ENCODE assay signal across 8 mouse cellular contexts in genomic region chr14:50945526-50945925, GRCm38 (mm10). TPM values are rescaled to one million over a fixed set of nuclear protein-coding genes. Genes with fewer than 3 reads are reported as not detected.
DNase-seq lines count a peak whose midpoint lies in the region; ATAC-seq and TF ChIP-seq lines count a peak whose summit lies in the region.
"Not testable (repeated sequence)": the region's sequence is repeated elsewhere in the genome, so short reads cannot be mapped to it uniquely, and the experiment has no call there.

No protein-coding gene starts in this region.

- TF ChIP-seq CTCF in small intestine, adult 2 months (IDR thresholded peaks at IDR 0.05; ENCODE audit: extremely low read depth, insufficient read length, insufficient replicate concordance, low read depth, low read length): not testable (repeated sequence)

- WGBS in embryonic facial prominence, embryonic 15.5 days: 18% methylated on average over 3 of the region's 3 CpGs
- WGBS in hindbrain, embryonic 13.5 days: 39% methylated on average over 3 of the region's 3 CpGs
- WGBS in kidney, embryonic 16.5 days: 15% methylated on average over 3 of the region's 3 CpGs
- WGBS in liver, embryonic 13.5 days (ENCODE audit: insufficient replicate concordance): 4% methylated on average over 3 of the region's 3 CpGs
- 31% methylated on average over 3 of the region's 3 CpGs for WGBS in midbrain, embryonic 11.5 days
- 0% methylated on average over 3 of the region's 3 CpGs for WGBS in small intestine, adult 2 months

- H3K36me3 ChIP-seq in ES-E14 (ENCODE audit: control insufficient read depth, insufficient read depth, low read length, poor library complexity, severe bottlenecking); embryonic facial prominence, embryonic 15.5 days; hindbrain, embryonic 13.5 days; kidney, embryonic 16.5 days (ENCODE audit: insufficient read depth, low read length); midbrain, embryonic 11.5 days (ENCODE audit: control insufficient read depth, insufficient read depth, low read length): not testable (repeated sequence)
- H3K36me3 ChIP-seq in liver, embryonic 13.5 days: peaks cover 23% of the 10 kb centered on the region
- peaks cover 17% of the 10 kb centered on the region for H3K36me3 ChIP-seq in small intestine, adult 2 months (ENCODE audit: control insufficient read depth, insufficient read depth, low read length)

- in situ Hi-C loops in ES-E14 (cut with MboI; ENCODE audit: low sequenced_read_pairs in 2 of 2, unreplicated experiment in 2 of 2): not testable (repeated sequence)

- not testable (repeated sequence) for H3K27me3 ChIP-seq in embryonic facial prominence, embryonic 15.5 days; hindbrain, embryonic 13.5 days; kidney, embryonic 16.5 days (ENCODE audit: insufficient read depth, low read length); liver, embryonic 13.5 days; midbrain, embryonic 11.5 days (ENCODE audit: control insufficient read depth, insufficient read depth, low read length); small intestine, adult 2 months (ENCODE audit: control insufficient read depth, insufficient read depth, low read length)

- ATAC-seq in embryonic facial prominence, embryonic 15.5 days (ENCODE audit: insufficient number of reproducible peaks, low FRiP score, low TSS enrichment, low read depth); hindbrain, embryonic 13.5 days (ENCODE audit: low FRiP score); kidney, embryonic 16.5 days (ENCODE audit: low FRiP score, low TSS enrichment); liver, embryonic 13.5 days (ENCODE audit: low read depth); midbrain, embryonic 11.5 days (ENCODE audit: low FRiP score): not testable (repeated sequence)

- not testable (repeated sequence) for H3K9me3 ChIP-seq in ES-E14 (ENCODE audit: control insufficient read depth, insufficient read depth, low read depth, low read length); embryonic facial prominence, embryonic 15.5 days (replicated peaks); hindbrain, embryonic 13.5 days; kidney, embryonic 16.5 days (ENCODE audit: low read length); liver, embryonic 13.5 days (replicated peaks); midbrain, embryonic 11.5 days (ENCODE audit: control insufficient read depth, low read length)

- peak overlapping the region; percentile 39 to 80; a peak in 3 of 4 replicates for H3K4me3 ChIP-seq in ES-E14 (ENCODE audit: insufficient read depth in 1 of 2, low read depth in 1 of 2, low read length in 2 of 2, poor library complexity in 1 of 2, severe bottlenecking in 1 of 2)
- peak overlapping the region; percentile 55 for H3K4me3 ChIP-seq in embryonic facial prominence, embryonic 15.5 days (replicated peaks)
- H3K4me3 ChIP-seq in hindbrain, embryonic 13.5 days: peak overlapping the region; percentile 47
- peak overlapping the region; percentile 53 for H3K4me3 ChIP-seq in kidney, embryonic 16.5 days (ENCODE audit: low read length)
- H3K4me3 ChIP-seq in liver, embryonic 13.5 days (replicated peaks): peak overlapping the region; percentile 78
- peak overlapping the region; percentile 38; the same call in 1 of the 2 replicates for H3K4me3 ChIP-seq in midbrain, embryonic 11.5 days (ENCODE audit: low read depth, low read length)
- H3K4me3 ChIP-seq in small intestine, adult 2 months (ENCODE audit: low read depth, low read length): peak overlapping the region; percentile 39; the same call in 1 of the 2 replicates

- H3K27ac ChIP-seq in ES-E14 (ENCODE audit: insufficient read depth, low read depth, low read length, poor library complexity, severe bottlenecking); embryonic facial prominence, embryonic 15.5 days (replicated peaks); hindbrain, embryonic 13.5 days; kidney, embryonic 16.5 days (ENCODE audit: low read length); midbrain, embryonic 11.5 days (ENCODE audit: low read depth, low read length): not testable (repeated sequence)
- H3K27ac ChIP-seq in liver, embryonic 13.5 days: peak overlapping the region; percentile 91
- peak overlapping the region; percentile 84 for H3K27ac ChIP-seq in small intestine, adult 2 months (ENCODE audit: insufficient read depth, low read depth, low read length)

- not testable (repeated sequence) for H3K4me1 ChIP-seq in ES-E14 (ENCODE audit: control insufficient read depth in 2 of 2, insufficient read depth in 2 of 2, low read length in 2 of 2, poor library complexity in 1 of 2); embryonic facial prominence, embryonic 15.5 days; hindbrain, embryonic 13.5 days (replicated peaks); kidney, embryonic 16.5 days (ENCODE audit: insufficient read depth, low read length); midbrain, embryonic 11.5 days (ENCODE audit: control insufficient read depth, insufficient read depth, low read length); small intestine, adult 2 months (ENCODE audit: control insufficient read depth, insufficient read depth, insufficient read length, low read length)
- peaks cover 25% of the 10 kb centered on the region for H3K4me1 ChIP-seq in liver, embryonic 13.5 days (replicated peaks)

- DNase-seq in ES-E14 (ENCODE audit: low read depth, low spot score); liver, embryonic 13.5 days; midbrain, embryonic 11.5 days (ENCODE audit: low spot score, missing footprints): not testable (repeated sequence)
- DNase-seq in heart, adult 11 months: peak; percentile 72

- not testable (repeated sequence) for TF ChIP-seq POLR2A in small intestine, adult 2 months (IDR thresholded peaks at IDR 0.05; ENCODE audit: low read depth, low read length)

- H3K4me2 ChIP-seq in embryonic facial prominence, embryonic 15.5 days (replicated peaks): peak overlapping the region; percentile 60
- H3K4me2 ChIP-seq in hindbrain, embryonic 13.5 days: peak overlapping the region; percentile 61
- H3K4me2 ChIP-seq in kidney, embryonic 16.5 days (replicated peaks; ENCODE audit: low read depth, low read length): peak overlapping the region; percentile 71
- H3K4me2 ChIP-seq in liver, embryonic 13.5 days: peak overlapping the region; percentile 84
- H3K4me2 ChIP-seq in midbrain, embryonic 11.5 days: peak overlapping the region; percentile 61

- H3K9ac ChIP-seq in ES-E14 (ENCODE audit: insufficient read depth, low read depth, low read length, poor library complexity, severe bottlenecking): peak overlapping the region; percentile 11; the same call in 1 of the 2 replicates
- H3K9ac ChIP-seq in embryonic facial prominence, embryonic 15.5 days: not testable (repeated sequence)
- H3K9ac ChIP-seq in hindbrain, embryonic 13.5 days: 0 out of 2 replicates have a peak overlapping the region, but pooled peaks have one; percentile 67
- H3K9ac ChIP-seq in kidney, embryonic 16.5 days (replicated peaks; ENCODE audit: low read length): peak overlapping the region; percentile 65
- H3K9ac ChIP-seq in liver, embryonic 13.5 days: peak overlapping the region; percentile 85
- H3K9ac ChIP-seq in midbrain, embryonic 11.5 days (ENCODE audit: low read length): peak overlapping the region; percentile 60; the same call in 1 of the 2 replicates

RNA-seq across cellular contexts. Expression of gene Gm49342, which starts 1.2 kb away (rescaled TPM):
- 25.4 and 26.2 TPM in 2 replicates for total RNA-seq in ES-E14 (2012; rRNA removed)
- polyA plus RNA-seq in embryonic facial prominence, embryonic 15.5 days (2015; fragmentation: Nextera tagmentation; extraction: Ambion mirVana): not detected in 2 replicates
- polyA plus RNA-seq in hindbrain, embryonic 13.5 days (2015; fragmentation: Nextera tagmentation; extraction: Ambion mirVana): not detected in 2 replicates
- not detected in 2 replicates for polyA plus RNA-seq in kidney, embryonic 16.5 days (2015; fragmentation: Nextera tagmentation; extraction: Ambion mirVana)
- not detected in 2 replicates for polyA plus RNA-seq in liver, embryonic 13.5 days (2015; fragmentation: Nextera tagmentation; extraction: Ambion mirVana)
- not detected in 2 replicates for polyA plus RNA-seq in midbrain, embryonic 11.5 days (2014; fragmentation: Nextera tagmentation; extraction: Ambion mirVana)
- not detected in 2 replicates for polyA plus RNA-seq in small intestine, adult 2 months (2012; rRNA removed)

RNA-seq across cellular contexts. Expression of gene Pnp2, which starts 10.3 kb away (rescaled TPM):
- 1.1 and 2.2 TPM in 2 replicates for total RNA-seq in ES-E14 (2012; rRNA removed)
- polyA plus RNA-seq in embryonic facial prominence, embryonic 15.5 days (2015; fragmentation: Nextera tagmentation; extraction: Ambion mirVana): 0.25 and 0.85 TPM in 2 replicates
- 0.57 and 0.60 TPM in 2 replicates for polyA plus RNA-seq in hindbrain, embryonic 13.5 days (2015; fragmentation: Nextera tagmentation; extraction: Ambion mirVana)
- 0.66 TPM in 1 of 2 replicates, not detected in the other for polyA plus RNA-seq in kidney, embryonic 16.5 days (2015; fragmentation: Nextera tagmentation; extraction: Ambion mirVana)
- polyA plus RNA-seq in liver, embryonic 13.5 days (2015; fragmentation: Nextera tagmentation; extraction: Ambion mirVana): 7.6 and 8.5 TPM in 2 replicates
- 0.55 and 0.57 TPM in 2 replicates for polyA plus RNA-seq in midbrain, embryonic 11.5 days (2014; fragmentation: Nextera tagmentation; extraction: Ambion mirVana)
- 63.7 and 87.2 TPM in 2 replicates for polyA plus RNA-seq in small intestine, adult 2 months (2012; rRNA removed)

RNA-seq across cellular contexts. Expression of gene Pnp, which starts 14.6 kb away (rescaled TPM):
- 74.8 and 115 TPM in 2 replicates for total RNA-seq in ES-E14 (2012; rRNA removed)
- polyA plus RNA-seq in embryonic facial prominence, embryonic 15.5 days (2015; fragmentation: Nextera tagmentation; extraction: Ambion mirVana): 55.5 and 56.7 TPM in 2 replicates
- polyA plus RNA-seq in hindbrain, embryonic 13.5 days (2015; fragmentation: Nextera tagmentation; extraction: Ambion mirVana): 24.9 and 27.0 TPM in 2 replicates
- 78.2 and 79.3 TPM in 2 replicates for polyA plus RNA-seq in kidney, embryonic 16.5 days (2015; fragmentation: Nextera tagmentation; extraction: Ambion mirVana)
- 82.4 and 85.0 TPM in 2 replicates for polyA plus RNA-seq in liver, embryonic 13.5 days (2015; fragmentation: Nextera tagmentation; extraction: Ambion mirVana)
- 73.6 and 76.3 TPM in 2 replicates for polyA plus RNA-seq in midbrain, embryonic 11.5 days (2014; fragmentation: Nextera tagmentation; extraction: Ambion mirVana)
- polyA plus RNA-seq in small intestine, adult 2 months (2012; rRNA removed): 59.2 and 116 TPM in 2 replicates

RNA-seq across cellular contexts. Expression of gene Pip4p1, which starts 14.9 kb away (rescaled TPM):
- 19.4 and 42.3 TPM in 2 replicates for total RNA-seq in ES-E14 (2012; rRNA removed)
- polyA plus RNA-seq in embryonic facial prominence, embryonic 15.5 days (2015; fragmentation: Nextera tagmentation; extraction: Ambion mirVana): 53.8 and 57.4 TPM in 2 replicates
- 79.0 and 87.9 TPM in 2 replicates for polyA plus RNA-seq in hindbrain, embryonic 13.5 days (2015; fragmentation: Nextera tagmentation; extraction: Ambion mirVana)
- 57.7 and 60.8 TPM in 2 replicates for polyA plus RNA-seq in kidney, embryonic 16.5 days (2015; fragmentation: Nextera tagmentation; extraction: Ambion mirVana)
- polyA plus RNA-seq in liver, embryonic 13.5 days (2015; fragmentation: Nextera tagmentation; extraction: Ambion mirVana): 22.7 and 23.2 TPM in 2 replicates
- polyA plus RNA-seq in midbrain, embryonic 11.5 days (2014; fragmentation: Nextera tagmentation; extraction: Ambion mirVana): 48.4 and 59.0 TPM in 2 replicates
- 50.9 and 93.1 TPM in 2 replicates for polyA plus RNA-seq in small intestine, adult 2 months (2012; rRNA removed)

RNA-seq across cellular contexts. Expression of gene Apex1, which starts 20.8 kb away (rescaled TPM):
- total RNA-seq in ES-E14 (2012; rRNA removed): 127 and 205 TPM in 2 replicates
- polyA plus RNA-seq in embryonic facial prominence, embryonic 15.5 days (2015; fragmentation: Nextera tagmentation; extraction: Ambion mirVana): 187 and 190 TPM in 2 replicates
- polyA plus RNA-seq in hindbrain, embryonic 13.5 days (2015; fragmentation: Nextera tagmentation; extraction: Ambion mirVana): 225 and 228 TPM in 2 replicates
- polyA plus RNA-seq in kidney, embryonic 16.5 days (2015; fragmentation: Nextera tagmentation; extraction: Ambion mirVana): 276 and 285 TPM in 2 replicates
- 116 and 131 TPM in 2 replicates for polyA plus RNA-seq in liver, embryonic 13.5 days (2015; fragmentation: Nextera tagmentation; extraction: Ambion mirVana)
- 401 and 413 TPM in 2 replicates for polyA plus RNA-seq in midbrain, embryonic 11.5 days (2014; fragmentation: Nextera tagmentation; extraction: Ambion mirVana)
- 9.6 and 20.0 TPM in 2 replicates for polyA plus RNA-seq in small intestine, adult 2 months (2012; rRNA removed)
